Mouse (Mus musculus) urinary bladder, adult 18-20 months (tissue): Measurements from ENCODE around the gene Snx11.
"Not testable (repeated sequence)": the region's sequence is repeated elsewhere in the genome, so short reads cannot be mapped to it uniquely, and the experiment has no call there.

Experiments
- DNase-seq, 2 experiments: peaks; one replicate each; pipeline ENCODE4 v3.0.0; 2022; ENCODE audit warnings: low spot score in 2 of 2, mixed read lengths in 2 of 2

The Snx11 gene

DNA sequence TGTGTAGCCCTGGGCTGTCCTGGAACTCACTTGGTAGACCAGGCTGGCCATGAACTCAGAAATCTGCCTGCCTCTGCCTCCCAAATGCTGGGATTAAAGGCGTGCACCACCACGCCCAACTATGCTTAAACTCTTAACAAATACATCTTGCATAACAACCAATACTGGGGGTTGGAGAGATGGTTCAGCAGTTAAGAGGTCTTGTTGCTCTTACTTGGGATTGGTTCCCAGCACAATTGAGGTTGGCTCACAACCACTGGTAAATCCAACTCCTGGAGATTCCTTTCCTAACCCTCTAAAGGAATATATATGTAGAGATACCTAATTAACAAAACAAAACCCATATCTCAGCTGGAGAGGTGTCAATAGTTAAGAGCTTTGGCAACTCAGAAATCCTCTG is 18.7 kb upstream of the Snx11 start:
- DNase-seq, result no peak

DNA sequence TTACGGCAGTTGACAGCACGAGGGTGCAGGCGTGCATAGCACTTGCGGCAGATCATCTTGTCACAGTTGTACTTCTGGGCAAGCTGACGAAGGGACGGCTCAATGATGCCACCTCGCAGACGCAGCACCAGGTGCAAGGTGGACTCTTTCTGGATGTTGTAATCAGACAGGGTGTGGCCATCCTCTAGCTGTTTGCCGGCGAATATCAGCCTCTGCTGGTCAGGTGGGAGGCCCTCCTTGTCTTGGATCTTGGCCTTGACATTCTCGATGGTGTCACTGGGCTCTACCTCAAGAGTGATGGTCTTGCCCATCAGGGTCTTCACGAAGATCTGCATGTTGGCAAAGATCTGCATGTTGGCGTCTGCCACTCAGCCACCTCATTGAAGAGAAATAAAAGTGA is 18.1 kb upstream of the Snx11 start:
- DNase-seq, result no peak

DNA sequence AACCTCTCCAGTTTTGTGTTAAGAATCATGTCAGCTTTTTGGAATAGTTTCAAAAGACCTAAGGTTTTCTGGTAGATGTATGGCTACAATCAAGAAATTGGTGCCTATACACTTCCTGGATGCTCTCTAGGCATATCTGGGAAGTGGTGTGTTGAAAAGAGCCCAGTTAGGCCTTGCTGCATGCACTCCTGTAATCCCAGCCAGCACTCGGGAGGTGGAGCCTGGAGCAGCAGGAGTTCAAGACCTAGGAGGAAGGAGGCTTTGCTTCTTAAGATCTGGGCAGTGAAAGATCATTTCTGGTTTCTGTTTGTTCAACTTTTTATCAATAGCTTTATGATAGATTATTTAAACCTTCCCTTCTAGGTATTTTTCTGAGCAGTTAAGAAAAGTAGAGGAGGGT is 13.3 kb upstream of the Snx11 start:
- DNase-seq, result no peak

DNA sequence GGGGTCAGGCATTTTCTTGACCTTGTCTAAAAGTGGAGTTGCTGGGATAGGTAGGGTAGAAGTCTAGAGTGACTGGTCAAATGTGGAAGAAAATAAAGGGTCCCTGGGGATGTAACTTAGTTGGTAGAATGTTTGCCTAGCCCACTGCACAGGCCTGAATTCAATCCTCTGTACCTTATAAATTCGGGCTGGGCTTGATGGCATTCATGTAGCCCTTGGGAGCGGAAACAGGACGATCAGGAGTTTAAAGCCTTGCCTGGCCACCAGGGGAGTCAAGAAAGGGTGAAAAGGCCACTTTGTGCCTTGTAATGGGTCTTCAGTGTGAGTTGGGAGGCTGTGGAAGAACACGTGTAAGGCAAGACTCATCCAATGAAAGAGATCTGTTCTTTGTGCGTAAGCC is 12.6 kb upstream of the Snx11 start:
- no peak for DNase-seq

DNA sequence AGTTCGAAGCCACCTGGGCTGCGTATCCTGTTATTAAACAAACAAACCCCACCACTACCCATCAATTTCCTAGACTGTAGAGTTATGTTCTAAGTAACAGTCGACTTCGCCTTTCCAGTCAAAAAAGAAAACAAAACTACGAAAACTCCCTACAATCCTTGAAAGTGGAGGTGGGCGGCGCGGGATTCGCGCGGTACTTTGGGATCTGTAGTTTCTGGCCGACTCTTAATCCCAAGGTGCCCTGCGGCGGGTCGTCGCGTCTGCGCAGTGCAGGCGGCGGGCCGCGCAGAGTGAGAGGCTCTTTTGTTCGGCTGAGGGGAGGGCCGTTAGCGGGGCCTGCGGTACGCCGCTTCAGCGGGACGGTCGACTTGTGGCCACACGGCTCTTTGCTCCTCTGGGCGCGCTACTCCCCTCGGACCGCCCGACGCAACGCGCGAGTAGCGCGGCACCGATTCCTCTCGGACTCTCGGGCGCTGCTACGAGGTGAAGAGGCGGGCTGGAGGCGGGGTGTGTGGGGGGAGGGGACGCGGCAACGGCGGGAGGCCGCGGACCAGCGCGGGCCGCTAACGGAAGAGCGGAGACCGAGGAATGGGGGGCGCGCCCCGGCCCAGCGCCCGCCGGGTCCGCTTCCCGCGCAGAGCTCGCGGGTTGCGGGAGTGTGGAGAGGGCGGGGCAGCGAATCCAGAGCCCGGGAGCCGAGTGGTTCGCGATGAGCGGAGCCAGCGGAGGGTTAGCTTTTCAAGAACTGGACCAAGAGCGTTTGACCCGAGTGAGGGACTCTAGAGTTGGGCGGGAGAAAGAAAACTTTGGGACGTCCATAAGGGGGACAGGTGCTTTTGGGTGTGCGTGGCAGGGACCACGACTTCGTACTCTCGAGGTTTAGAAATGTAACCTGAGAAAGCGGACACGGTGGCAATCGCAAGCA is 11.8 kb upstream of the Snx11 start, which contains the start of gene Cbx1:
Gene Cbx1 (plus strand): TSS at position 257 of the 925 bp plus-strand sequence.
- peak; percentile 88 to 89 for DNase-seq

DNA sequence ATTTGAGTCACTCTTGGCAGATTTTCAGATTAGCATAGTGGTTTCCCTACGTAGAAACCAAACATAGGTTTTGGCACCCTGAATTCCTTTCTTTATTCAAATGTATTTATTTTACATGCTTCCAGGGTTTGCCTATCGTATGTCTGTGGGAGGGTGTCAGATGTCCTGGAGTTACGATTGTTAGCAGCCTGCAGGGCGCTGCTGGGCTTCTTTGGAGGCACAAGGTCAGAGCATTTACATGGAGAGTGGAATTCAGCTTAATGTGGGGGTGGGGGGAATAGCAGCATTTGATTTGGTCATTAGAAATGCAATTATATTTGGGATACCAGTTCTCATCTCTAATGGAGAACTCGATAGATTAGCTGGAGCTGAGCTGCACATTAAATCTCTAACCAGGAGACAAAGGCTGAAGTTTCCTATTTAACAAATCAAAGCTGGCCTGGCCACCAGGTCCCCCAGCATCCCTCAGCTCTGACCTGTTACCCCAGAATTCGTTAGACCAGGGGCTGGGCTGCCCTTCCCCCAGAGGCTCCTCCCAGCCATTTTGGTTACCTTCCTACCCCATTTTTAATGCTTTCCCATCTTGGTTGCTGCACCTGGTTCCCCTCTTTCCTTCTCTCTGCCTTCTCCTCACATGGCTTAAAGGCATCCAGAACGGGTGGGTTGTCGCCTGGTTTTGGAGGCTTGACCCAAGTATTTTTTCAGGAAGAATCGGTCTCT is 9.5 kb upstream of the Snx11 start:
- no peak for DNase-seq

DNA sequence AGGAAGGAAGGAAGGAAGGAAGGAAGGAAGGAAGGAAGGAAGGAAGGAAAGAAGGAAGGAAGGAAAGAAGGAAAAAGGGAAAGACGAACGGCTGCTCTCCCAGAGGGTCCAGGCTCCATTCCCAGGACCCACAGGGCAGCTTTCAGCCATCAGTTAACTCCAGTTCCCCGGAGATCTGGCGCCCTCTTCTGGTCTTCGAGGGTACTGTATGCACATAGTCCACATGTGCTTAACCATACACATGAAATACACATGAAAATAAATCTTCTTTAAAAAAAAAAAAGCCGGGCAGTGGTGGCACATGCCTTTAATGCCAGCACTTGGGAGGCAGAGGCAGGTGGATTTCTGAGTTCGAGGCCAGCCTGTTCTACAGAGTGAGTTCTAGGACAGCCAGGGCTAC is 7.5 kb upstream of the Snx11 start:
- DNase-seq, result peak in 1 of 2 experiments; percentile 47

DNA sequence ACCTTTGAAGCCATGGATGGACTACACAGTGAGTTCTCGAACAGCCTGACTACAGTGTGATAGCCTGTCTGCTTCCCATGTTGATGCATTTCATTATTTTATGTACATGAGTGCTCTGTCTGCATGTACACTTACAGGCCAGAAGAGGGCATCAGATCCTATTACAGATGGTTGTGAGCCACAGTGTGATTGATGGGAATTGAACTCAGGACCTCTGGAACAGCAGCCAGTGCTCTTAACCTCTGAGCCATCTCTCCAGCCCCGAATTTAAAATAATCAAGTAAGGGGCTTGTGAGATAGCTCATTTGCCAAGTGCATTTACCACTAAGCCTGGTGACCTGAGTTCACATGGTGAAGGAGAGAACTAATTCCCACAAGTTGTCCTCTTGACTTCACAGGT is 4.1 kb upstream of the Snx11 start:
- no peak for DNase-seq

DNA sequence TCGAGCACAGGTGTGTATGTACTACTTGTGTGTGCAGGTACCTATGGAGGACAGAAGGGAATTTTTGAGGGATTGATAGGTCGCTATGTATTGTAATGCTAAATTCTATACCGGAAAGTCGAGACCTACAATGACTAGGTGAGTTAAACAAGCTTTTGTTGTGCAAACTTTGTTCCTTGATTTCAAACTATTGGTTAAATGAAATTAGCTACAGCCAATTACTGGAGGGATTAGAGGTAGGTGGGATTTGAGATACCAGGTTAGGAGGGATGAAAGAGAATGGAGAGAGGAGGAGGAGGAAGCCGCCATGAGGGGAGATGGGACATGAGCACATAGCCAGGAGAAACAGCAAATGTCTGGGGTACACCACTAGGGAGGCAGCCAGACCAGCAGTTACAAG is 2.9 kb upstream of the Snx11 start:
- no peak for DNase-seq

DNA sequence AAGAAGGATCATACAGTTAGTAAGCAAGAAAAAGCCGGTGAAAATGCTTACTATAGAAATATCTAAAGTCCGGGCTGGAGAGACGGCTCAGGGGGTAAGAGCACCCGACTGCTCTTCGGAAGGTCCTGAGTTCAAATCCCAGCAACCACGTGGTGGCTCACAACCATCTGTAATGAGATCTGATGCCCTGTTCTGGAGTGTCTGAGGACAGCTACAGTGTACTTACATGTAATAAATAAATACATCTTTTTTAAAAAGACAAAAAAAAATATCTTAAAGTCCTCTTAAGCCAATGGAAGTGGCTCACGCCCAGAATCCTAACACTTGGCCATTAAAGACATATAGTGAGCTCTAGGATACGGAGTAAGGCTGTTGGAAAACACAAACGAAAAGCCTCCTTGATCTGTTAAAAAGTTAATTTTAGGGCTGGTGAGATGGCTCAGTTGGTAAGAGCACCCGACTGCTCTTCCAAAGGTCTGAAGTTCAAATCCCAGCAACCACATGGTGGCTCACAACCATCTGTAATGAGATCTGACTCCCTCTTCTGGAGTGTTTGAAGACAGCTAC is 785 bp upstream of the Snx11 start:
- not testable (repeated sequence) for DNase-seq

DNA sequence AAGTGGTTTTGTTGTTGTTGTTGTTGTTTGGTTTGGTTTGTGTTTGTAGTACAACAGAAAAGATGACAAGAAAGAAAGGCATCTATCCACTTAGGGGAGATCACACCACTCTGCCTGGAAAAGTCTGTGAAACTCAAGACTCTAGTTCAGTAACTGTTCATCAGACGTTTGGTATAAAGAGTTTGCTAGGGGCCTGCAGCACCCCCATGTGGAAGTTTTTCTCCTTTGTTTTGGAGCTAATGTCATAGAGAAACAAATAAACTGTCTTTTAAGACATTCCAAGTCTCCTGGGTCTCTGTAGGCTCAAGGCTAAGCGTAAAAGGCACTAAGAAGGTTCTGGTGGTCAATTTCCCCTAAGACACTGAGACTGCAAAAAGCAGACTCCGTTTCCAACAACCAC is 1.3 kb downstream of the Snx11 start:
- DNase-seq, result no peak

DNA sequence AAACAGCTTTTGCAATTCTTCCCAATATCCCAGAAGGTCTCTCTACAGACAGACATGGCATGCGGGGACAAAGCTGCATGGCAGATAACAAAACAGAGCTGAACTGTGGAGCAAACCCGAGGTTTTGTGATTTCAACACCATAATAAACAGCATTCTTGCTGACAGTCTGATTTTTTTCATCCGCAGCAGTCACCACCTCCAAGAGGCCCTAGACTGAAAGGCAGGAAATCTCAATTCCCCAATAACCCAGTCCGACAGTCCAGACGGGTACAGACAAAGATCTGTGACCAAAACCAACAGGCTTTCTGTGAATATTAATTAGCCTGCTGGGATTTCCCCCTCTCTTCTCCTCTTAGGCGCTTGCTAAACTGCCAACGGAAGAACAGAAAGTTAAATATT is 1.7 kb downstream of the Snx11 start:
- DNase-seq, result no peak

DNA sequence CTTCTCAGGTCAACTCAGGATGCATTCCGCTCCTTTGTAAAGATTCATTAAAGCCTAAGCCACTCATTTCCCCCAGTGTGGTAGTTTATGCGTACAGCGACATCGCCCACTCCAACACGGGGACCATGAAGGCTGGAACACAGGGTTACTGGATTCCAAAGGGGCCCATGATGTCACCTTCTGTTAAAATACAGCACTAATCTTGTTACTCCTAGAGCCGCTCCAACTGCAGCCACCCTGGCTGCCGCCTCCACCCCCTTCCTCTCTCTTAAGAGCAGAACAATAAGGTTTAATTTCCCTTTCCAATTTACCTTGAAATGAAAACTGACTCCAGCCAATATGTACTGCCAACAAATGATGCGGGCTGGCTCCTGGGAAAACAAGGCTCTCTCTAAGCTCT is 2.3 kb downstream of the Snx11 start:
- no peak for DNase-seq

DNA sequence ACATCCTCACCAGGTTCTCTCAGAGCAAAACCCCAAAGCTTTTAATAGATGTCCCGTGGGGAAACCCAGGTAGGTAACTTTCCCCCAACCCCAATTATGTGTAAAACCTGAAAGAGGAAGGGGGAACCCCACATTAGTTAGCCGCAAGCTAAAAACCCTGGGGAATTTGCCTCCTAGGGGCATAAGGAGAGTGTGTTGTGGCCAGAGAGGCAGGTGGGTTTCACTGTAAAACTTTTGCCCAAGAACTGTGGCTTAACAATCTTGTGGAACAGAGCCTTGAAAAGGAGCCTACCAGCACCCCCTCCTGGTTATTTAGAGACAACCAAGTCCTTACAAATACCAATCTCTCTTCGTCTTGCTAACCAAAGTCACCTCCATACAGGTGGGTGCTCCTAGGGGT is 2.8 kb downstream of the Snx11 start:
- DNase-seq, result no peak

DNA sequence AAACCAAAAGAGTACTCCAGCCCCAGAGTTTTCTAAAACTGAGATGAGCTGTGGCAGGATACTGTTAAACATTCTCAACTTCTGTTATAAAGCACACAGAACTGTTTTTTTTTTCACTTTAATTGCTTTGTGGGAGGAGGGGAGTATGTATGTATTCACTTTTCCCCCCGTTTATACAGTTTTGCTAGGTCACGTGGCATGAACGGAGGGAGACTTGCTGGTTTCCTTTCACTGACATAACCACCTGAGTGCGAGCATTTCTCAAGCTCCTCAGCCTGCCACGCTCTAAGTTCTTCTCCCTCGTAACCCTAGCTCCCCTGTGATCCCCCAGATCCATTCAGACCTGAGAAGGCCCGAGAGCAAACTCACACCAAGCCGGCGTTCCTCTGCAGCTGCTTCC is 4.9 kb downstream of the Snx11 start:
- DNase-seq, result no peak

DNA sequence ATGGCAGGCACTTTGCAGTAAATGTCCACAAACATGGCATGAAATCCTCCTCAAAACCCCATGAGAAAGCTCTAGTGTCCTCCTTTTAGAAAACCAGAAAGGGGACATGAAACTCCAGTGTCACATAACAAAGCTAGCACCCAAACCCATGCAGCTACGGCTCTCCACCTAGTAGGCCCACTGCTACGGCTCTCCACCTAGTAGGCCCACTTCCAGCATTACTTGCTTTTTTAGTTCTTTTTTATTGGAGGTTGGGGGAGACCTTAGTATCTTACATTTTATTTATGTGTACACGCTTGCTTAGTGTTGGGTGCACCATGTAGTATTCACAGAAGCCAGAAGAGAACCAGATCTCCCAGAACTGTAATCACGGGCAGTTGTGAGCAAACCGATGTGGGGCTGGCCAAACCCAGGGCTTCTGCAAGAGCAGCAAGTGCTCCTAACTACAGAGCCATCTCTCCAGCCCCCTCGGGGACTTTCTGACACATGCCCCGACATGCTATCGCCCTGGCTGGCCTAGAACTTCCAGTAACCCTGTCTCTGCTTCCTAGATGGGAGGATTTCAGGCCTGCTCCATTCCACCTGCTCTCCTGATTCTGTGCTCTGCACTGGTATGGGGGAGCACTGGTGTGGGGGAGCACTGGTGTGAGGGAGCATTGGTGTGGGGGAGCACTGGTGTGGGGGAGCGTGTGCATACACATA is 5.9 kb downstream of the Snx11 start:
- no peak for DNase-seq

DNA sequence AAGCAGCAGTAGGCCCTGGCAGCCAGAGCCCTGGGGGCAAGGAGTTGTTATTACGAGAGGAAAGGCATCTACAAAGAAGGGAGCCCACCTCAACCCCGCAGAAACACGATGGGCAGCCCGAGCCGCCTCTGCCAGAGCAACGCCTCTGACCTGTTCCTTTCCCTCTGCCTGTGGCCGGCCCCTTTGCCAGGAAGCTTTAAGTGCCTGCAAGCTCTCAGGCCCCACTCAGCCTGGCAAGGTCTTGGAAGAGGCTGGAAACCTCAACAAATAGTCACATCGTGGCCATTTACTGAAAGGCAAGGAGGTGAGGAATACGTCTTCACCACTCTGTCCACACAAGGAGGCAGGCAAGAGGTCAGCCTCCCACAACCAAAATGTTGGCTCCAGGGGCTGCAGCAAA is 9.1 kb downstream of the Snx11 start:
- DNase-seq, result no peak

DNA sequence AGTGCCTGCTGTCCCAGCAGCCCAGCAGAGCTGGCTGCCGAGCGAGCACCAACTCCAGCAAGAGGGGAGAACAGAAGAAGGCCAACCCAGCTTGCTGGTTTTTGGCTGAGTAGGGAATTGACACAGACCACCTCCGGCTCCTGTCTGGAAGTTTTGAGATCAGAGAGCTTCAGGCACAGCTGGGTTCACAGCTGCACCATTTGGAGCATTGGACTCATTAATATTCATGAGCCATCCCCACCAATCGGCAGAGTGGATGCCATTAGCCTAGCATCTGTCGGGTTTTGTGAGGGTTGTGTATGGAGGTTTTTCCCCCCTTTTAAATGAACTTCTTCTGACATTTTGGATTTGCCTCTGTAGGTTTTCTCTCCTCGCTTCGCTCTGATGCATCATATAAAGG is 10.3 kb downstream of the Snx11 start:
- DNase-seq, result no peak

DNA sequence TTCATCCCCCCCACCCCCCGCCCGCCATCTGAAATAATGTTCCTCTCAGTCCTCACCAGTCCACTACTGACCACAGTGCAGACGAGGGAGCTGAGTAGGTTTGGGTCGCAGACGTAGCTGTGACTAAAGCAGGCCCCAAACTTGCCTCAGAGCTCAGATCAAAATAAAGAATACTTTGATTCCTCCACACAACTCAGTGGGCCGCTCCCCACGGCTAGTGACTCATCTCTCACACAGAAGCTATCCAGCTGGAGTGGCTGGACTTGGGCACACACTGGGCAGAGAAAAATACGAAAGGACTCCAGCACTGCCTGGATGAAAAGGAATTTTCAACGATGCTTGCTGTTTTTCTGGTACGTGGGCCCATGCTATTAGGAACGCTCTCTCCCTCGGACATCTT is 10.8 kb downstream of the Snx11 start:
- no peak for DNase-seq

DNA sequence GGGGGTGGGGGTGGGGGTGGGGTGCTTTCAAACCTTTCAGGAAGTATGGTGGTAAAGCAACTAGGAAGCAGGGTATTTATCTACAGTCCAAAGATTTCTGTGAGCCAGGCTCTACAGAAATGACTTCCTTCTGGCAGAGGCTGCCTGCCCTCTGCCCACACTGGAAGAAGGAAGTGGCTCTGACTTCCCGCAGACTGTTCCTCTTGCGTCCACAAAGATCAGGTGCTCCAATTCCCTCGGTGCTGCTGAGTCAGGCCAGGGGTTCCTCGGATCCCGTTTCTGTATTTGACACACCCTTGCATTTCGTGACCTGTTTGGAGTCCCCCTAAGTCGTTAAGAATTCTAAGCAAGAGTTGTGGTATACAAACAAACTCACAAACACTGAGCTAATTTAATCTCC is 11.7 kb downstream of the Snx11 start:
- no peak for DNase-seq

DNA sequence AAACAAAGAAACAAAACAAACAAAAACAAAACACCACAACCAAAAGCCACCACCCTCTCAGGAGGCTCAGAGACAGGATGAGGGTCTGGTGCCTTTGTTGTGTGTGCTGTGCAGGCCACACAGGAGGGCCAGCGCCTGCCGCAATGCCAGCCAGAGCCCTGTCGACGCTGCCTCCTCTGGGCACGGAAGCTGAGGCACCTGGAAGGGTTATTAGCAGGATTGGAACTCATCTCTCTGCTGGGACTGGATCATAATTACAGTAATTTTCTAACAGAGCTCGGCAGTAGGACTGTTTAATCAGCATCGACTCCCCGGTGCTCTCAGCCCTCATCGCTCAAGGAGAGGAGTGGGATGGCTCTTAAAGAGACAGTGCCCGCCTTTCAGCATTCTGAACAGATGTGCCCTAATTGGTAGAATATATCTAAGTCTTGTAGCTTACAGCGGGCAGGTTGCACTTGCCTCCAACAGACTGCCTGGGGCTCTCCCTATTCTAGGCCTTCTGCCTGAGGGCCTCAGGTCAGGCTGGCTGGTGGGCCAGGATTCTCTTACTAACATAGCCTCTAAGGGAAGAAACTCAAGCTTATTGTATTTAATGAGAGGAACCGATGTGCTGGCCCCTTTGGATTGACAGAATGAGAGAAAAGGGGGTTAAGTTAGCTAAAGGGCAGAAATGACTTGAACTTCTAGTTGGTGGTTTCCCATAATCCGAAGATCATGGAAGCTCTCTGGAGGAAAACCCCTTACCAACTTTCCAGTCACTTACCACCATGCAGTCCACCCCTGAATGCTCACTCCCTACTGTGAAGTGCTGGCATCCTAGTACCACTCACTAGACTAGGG is 12.6 kb downstream of the Snx11 start:
- no peak for DNase-seq
